Mouse (Mus musculus) left cerebral cortex, adult 11 months (tissue): Measurements from ENCODE around the gene Wdr45.
"Not testable (repeated sequence)": the region's sequence is repeated elsewhere in the genome, so short reads cannot be mapped to it uniquely, and the experiment has no call there.

ENCODE experiments used
- DNase-seq: peaks from one replicate; pipeline ENCODE4 v3.0.0; 2022; ENCODE audit warnings: low spot score

The Wdr45 gene

GRCm38 (mm10) chrX:7714135-7714899 lies at the start of gene Wdr45:
Wdr45 (plus strand) TSS chrX:7714333.
- DNase-seq: peak; percentile 92

- DNase-seq: no peak
Observed at GRCm38 (mm10) chrX:7664791-7665190, 49.3 kb upstream of the Wdr45 start.

- DNase-seq: no peak
Observed at GRCm38 (mm10) chrX:7665739-7666502, 48.2 kb upstream of the Wdr45 start.

GRCm38 (mm10) chrX:7670390-7670881 lies 43.7 kb upstream of the Wdr45 start:
- DNase-seq: no peak

- DNase-seq: no peak
Observed at GRCm38 (mm10) chrX:7670921-7671623, 43.1 kb upstream of the Wdr45 start, which contains the start of gene Plp2. Plp2 (minus strand) TSS chrX:7671390.

- no peak for DNase-seq
Observed at GRCm38 (mm10) chrX:7672739-7673138, 41.4 kb upstream of the Wdr45 start.

GRCm38 (mm10) chrX:7673578-7674281 lies 40.4 kb upstream of the Wdr45 start:
- DNase-seq: no peak

GRCm38 (mm10) chrX:7674284-7675000 lies 39.7 kb upstream of the Wdr45 start:
- no peak for DNase-seq

GRCm38 (mm10) chrX:7675001-7675380 lies 39.1 kb upstream of the Wdr45 start:
- no peak for DNase-seq

- no peak for DNase-seq
Observed at GRCm38 (mm10) chrX:7678986-7679385, 35.1 kb upstream of the Wdr45 start.

- peak; percentile 76 for DNase-seq
Observed at GRCm38 (mm10) chrX:7679405-7680056, 34.6 kb upstream of the Wdr45 start.

GRCm38 (mm10) chrX:7680057-7680412 lies 34.1 kb upstream of the Wdr45 start:
- no peak for DNase-seq

GRCm38 (mm10) chrX:7680864-7681263 lies 33.3 kb upstream of the Wdr45 start, which contains the start of gene Magix:
Magix (minus strand) TSS chrX:7681251.
- no peak for DNase-seq

GRCm38 (mm10) chrX:7688321-7688720 lies 25.8 kb upstream of the Wdr45 start:
- no peak for DNase-seq

- DNase-seq: no peak
Observed at GRCm38 (mm10) chrX:7690486-7690885, 23.6 kb upstream of the Wdr45 start.

GRCm38 (mm10) chrX:7692862-7693261 lies 21.3 kb upstream of the Wdr45 start:
- no peak for DNase-seq

- DNase-seq: no peak
Observed at GRCm38 (mm10) chrX:7696520-7696919, 17.6 kb upstream of the Wdr45 start.

GRCm38 (mm10) chrX:7696954-7697381 lies 17.2 kb upstream of the Wdr45 start, which contains the start of gene Gpkow:
Gpkow (plus strand) TSS chrX:7697131.
- DNase-seq: peak; percentile 79

GRCm38 (mm10) chrX:7713764-7714134 lies 384 bp upstream of the Wdr45 start:
- not testable (repeated sequence) for DNase-seq

- DNase-seq: not testable (repeated sequence)
Observed at GRCm38 (mm10) chrX:7716058-7716457, 1.9 kb downstream of the Wdr45 start.
